Mouse (Mus musculus) telencephalon, adult 2 months (tissue): ENCODE measurements around the gene Dcaf10.
"Not testable (repeated sequence)": the region's sequence is repeated elsewhere in the genome, so short reads cannot be mapped to it uniquely, and the experiment has no call there.

ENCODE experiments used
- DNase-seq: peaks from one replicate; pipeline ENCODE4 v3.0.0-alpha.2; 2011; ENCODE audit warnings: low read depth, low spot score

Dcaf10 gene

GRCm38 (mm10) chr4:45393658-45394057 is 51.8 kb downstream of the Dcaf10 start:
- no peak for DNase-seq

GRCm38 (mm10) chr4:45396211-45396610 is 54.3 kb downstream of the Dcaf10 start:
- DNase-seq, result not testable (repeated sequence)

GRCm38 (mm10) chr4:45398315-45398714 is 56.4 kb downstream of the Dcaf10 start:
- DNase-seq, result not testable (repeated sequence)

DNA sequence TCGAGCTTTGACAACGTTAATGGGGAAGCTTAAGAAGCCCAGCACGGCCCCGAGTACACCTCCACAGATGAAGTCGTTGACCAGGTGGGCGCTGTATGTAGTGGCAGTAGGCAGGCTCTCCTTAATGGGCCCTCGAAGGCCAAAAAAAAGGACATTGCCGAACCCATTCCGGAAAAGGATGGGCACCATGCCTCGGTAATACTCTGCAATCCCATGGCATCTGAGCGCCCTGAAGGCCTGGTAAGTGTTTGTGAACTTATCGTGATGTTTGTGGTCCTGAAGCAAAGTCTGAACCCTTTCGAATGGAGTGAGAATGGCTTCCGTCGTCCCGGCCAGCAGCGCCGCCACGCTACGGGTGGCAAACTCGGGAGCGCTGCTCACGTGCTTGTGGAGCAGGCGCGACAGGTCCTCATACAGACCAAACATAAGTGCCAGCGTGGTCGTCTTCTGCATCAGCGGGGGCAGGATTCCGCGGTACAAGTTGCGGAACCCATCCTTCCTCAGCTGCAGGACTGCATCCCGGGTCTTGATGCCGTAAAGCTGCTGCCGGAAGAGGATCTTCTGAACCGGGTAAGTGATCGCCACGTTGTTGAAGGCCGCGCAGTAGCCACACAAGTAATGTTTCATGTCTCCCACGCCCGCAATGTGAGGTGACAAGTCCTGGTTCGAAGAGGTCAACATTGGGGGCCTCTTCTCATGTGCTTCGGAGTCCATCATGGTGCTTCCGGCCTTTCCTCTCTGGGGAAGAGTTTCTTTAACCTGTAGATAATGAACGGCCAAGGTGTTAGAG is 57.7 kb downstream of the Dcaf10 start:
- no peak for DNase-seq

DNA sequence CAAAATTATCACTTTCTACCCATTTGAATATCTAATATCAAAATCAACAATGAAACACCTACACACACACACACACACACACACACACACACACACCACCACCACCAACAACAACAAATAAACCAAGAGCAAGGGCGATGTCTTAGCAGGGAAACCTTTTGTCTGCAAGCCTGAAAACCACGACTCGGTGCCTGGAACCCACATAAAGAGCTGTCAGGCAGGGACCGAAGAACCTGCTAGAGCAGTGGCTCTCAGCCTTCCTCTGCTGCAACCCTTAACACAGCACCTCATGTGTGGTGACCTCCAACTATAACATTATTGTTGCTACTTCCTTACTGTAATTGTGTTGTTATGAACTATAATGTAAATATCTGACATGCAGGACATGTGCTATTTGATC is 60.4 kb downstream of the Dcaf10 start:
- no peak for DNase-seq

DNA sequence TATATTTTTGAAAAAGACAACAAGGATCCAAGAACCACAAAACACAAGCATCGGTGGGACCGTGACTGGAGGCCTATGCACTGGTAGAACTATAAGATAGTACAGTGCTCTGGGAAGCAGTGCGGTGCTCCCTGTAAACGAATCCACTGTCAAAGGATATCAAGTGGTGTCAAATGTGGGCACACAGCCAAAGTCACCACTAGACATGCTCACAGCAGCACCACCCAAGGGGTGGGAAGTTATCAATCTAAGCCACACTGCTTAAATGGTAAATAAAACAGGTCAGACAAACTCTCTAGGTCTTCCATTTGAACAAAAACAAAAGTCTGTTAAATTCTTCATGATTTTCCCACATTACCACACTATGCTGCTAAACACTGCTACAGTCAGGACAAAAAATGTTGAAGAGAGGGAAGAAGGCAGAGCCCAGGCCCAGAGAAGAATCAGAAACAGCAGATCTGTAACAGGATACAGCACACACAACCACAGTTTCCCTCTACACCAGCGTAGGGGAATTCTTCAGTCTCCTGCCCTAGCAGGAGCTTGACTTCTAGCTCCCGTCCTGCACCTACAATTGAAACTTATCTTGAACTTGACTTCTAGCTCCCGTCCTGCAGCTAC is 61.1 kb downstream of the Dcaf10 start:
- no peak for DNase-seq

GRCm38 (mm10) chr4:45403499-45403878 is 61.6 kb downstream of the Dcaf10 start:
- DNase-seq, result no peak

DNA sequence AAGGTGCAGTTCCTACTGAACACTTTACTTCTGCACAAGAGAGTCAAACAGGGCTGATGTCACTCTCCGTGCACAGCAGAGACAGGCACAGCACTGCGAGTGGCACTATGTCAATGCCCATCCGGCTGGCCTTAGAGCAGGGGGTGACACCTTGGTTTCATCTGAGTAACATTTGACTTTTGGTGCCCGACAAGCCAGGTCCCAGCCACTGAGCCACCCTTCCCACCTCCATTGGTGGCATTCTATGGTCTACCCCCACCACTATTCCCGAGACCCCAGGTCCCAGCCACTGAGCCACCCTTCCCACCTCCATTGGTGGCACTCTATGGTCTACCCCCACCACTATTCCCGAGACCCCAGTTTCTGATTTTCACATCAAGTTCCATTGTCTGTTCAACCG is 62.2 kb downstream of the Dcaf10 start:
- DNase-seq, result no peak

DNA sequence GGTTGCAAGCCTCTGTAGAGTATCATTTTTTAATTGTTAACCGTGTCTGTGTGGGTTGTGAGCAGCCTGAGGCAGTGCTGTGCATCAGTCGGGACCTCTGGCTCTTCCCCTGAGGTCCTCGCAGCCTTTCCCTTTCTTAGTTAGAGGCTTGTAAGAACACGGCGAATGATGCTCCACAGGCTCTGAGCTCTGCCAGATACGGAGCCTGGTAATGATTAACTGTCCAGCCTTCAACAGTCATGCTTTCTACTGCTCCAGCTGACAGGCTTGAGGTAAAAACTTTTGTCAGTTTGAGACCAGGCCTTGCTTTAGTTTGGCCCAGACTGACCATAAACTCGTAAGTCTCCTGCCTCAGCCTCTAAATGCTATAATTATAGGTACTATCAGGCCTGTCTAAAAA is 63.4 kb downstream of the Dcaf10 start:
- no peak for DNase-seq

- DNase-seq, result no peak
Measured at GRCm38 (mm10) chr4:45406397-45406796, 64.5 kb downstream of the Dcaf10 start.

- DNase-seq, result no peak
Measured at GRCm38 (mm10) chr4:45407001-45407702, 65.3 kb downstream of the Dcaf10 start.

DNA sequence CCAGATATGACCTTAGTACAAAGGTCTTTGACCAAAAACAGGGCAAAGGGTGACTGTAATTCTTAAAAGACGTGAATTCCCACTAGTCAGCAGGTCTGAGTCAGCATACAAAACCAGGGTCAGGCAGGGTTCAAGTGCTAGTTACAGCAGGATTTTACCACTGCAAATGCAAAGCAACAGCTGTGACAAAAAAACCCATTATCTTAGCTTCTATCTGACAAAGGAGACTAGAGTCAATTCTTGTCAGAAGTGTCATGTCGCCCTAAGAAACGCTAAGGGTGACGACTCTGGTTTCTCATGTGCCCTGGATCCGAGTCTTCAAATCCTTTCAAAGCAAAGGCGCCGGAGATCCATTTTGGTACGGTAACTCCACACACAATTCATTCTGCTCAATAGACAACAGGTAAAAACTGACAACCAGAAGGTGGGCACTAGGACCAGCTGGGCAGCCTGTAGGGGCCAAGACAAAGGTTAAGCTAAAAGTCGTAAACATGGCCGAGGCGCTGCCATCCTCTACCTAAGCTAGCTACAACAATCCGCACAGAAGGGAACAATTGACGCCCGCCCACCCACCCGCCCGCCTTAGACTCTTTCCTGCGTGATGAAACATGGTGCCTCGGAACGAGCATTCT is 65.9 kb downstream of the Dcaf10 start:
- no peak for DNase-seq

DNA sequence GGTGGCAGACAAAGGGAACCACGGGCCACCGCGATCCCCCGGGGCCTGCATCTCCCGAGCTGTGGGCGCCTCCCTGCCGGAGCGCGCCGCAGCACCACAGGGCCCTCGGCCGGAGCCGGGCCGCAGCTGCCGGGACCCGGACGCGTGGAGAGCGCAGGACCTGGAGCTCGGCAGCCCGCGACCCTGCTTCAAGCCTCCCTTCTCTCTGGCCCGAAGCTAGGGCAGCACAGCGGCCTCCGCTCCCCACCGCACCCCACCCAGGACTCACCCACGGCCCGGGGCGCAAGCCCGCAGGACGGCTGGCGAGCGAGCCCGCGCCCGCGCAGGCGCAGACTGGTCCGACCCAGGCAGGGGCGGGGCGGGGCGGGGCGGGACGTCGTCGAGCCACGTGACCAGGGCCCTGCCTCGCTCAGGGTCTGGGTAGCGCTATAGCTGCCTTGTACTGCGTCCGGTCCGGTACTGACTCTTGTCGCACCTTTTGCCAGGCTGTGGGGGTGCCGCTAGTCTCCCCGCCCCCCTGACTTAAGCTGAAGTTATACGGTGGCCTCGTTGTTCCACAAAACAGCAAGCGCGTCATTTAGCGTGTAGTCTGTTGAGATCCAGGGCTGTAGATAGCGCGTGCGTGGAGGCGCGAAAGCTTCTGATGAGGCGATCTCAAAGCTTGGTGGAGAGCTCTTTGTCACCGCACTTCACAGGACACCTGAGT is 66.7 kb downstream of the Dcaf10 start, which contains the start of gene Slc25a51:
Gene Slc25a51, minus strand, starts transcription at position 340 of the 706 bp plus-strand sequence.
- peak; percentile 95 for DNase-seq

GRCm38 (mm10) chr4:45409270-45409669 is 67.4 kb downstream of the Dcaf10 start:
- no peak for DNase-seq

DNA sequence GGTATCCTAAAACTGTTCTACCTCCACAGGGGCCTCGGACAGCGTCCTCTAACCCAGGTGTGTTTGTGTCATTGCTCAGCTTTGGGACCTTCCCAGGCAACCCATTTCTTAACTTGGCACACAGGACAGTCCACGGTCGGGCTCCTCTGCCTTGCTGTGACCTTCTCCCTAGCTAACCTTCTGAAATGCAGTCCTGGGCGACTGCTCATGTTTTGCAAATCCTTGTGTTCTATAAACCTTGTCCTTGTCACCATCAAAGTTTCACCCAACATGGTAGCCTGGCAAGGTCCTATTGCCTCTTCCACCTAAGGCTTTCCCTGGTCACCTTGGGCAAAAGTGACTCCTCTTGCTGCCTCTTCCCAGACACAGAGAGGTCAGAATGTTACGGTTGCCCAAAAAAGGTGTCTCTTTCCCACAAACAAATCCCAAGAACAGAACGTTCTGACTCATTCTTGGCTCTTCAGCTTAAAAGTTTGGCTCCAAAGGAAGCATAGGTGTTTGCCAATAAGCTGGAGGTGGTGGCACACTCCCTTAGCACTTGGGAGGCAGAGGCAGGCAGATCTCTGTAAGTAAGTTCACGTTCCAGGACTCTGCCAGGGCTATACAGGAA is 69.4 kb downstream of the Dcaf10 start:
- DNase-seq, result no peak

DNA sequence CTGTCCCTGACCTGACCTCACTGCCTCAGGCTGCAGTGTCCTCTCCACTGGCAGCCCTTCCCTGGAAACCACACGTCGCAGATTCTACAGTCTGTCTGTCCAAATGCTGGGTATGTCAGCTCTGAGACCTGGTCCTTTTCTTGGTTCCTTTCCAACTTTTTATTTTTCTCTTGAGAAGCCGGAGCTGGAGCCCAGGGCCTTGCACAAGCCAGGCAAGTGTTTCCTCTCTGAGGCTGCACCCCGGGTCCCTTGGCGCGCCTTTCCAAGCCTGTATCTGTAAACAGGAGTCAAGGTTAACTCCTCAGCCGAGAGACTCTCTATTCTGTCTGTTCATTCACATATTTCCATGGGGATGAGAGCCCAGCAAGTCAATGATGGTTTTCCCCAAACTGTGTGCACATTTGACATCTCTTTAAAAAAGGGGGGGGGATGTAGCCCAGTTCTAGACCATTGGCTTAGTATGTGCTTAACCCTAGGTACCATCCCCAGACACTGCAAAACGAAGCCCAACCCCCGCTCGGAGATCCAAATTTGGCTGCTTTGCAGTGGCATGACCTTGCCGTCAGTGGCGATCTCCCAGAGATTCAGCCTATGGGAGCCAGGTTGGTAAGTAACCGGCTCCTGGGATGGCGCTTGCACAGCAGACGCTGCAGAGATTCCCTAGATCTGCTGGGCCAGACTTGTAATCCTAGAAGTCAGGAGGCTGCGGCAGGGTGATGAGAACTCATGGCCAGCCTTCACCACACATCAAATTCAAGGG is 70.7 kb downstream of the Dcaf10 start:
- DNase-seq, result no peak

DNA sequence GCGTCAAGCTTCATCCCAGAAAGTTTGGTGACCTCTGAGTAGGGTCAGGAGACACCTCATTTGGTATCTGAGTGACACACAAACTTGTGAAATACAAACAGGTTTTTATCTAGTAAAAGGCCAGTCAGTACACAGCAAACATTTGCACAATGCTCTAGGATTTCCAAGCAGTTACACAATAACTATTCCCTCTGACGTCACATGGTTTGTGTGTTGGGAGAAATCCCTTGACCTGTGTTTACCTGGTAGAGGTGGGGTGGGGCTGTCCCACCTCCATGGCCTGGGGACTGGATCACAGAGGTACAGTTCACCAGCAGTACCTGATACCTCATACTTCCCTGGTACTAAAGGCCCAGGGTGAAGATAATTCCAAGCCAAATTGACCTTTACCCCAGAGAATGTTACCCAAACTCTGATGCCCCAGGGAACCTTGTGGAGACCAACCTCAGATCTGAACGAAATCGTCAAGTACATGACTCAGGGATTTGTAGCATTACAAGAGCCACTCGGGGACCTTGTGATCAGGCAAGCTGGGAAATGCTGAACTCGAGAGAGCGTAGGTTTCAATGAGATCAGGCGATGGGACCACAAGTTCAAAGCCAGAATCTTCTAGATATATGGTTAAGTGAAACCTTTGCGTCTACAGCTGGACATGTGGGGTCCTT is 71.9 kb downstream of the Dcaf10 start:
- DNase-seq, result no peak

- DNase-seq, result no peak
Measured at GRCm38 (mm10) chr4:45416314-45416713, 74.4 kb downstream of the Dcaf10 start.

DNA sequence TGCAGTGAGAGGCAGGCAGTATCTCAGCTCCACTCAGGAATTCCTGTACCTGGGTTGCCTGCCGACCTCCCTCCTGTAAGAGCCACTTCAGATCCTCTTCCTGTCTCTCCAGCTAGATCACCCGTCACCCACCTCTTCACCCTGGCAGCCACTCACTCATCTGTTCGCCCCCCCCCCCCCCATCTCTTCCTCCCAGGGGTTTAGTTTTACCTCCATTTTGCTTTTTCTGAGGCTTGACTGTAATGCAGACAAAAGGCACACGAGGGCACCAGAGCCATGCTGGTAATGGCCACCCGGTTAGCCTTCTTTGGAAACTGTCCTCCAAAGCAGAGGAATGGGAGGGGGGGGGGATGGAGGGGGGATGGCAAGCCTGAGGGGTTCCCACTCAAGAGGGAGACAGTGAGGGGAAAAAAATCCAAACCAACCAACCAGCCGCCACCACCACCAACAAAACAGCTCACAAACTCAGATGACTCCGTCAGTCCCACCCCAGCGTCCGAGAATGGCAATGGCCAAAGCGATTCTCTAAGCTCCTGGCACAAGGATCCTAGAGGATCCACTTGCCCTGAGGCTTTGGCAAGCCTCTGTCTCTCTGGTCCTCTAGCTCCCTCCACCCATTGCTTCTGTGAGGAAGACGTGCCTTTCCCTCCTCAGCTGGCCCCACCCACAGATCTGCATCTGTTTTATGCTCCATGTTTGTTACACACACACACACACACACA is 76.5 kb downstream of the Dcaf10 start:
- no peak for DNase-seq
